Mouse (Mus musculus): ENCODE results near the gene Oser1. TPM values are rescaled to one million over a fixed set of nuclear protein-coding genes. Genes with fewer than 3 reads are reported as not detected.

The Oser1 gene
- polyA plus RNA-seq, 1 experiment = 1.1 TPM

DNA sequence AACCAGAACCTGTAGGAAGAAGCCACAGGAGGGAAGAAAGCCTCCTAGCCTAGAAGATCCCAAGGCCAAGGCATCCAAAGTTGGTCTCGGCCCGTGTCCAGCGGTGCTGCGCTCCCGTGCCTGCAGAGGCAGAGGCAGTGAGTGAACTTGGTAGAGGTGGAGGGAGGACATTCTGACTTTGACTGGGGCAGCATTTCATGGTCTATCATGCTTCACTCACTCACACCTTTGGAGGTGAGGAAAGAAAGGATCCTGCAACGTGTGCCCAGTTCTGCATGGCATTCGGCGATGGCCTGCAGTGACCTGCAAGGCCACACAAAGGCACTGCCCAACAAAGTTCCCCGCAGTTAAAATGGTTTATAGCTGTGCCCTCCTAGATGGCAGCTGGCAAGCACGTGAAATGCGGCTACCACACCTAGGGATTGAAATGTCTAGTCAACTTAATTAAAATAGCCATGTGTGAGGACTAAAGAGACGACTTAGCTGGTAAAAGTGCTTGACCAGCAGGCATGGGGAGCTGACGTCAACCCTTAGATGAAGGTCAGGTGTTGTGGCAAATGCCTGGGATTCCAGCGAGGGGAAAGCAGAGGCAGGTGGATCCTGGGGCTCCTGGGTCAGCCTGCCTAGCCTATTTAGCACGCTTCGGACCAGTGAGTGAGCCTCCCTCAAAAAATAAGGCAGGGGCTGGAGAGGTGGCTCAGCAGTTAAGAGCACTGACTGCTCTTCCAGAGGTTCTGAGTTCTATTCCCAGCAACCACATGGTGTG, 63.5 kb downstream of the Oser1 start:
- H3K9me3 ChIP-seq (ENCODE audit: control insufficient read depth, low read length) = no peaks in the 10 kb centered on the region
- peaks cover 85% of the 10 kb centered on the region for H3K4me1 ChIP-seq (ENCODE audit: control insufficient read depth)
- TF ChIP-seq TAL1 (IDR thresholded peaks at IDR 0.05; ENCODE audit: low read length) (no peak), GATA1 (IDR thresholded peaks at IDR 0.05; ENCODE audit: low read length) (no peak)
- H3K36me3 ChIP-seq (ENCODE audit: control insufficient read depth) = peaks cover 10% of the 10 kb centered on the region
- no peaks in the 10 kb centered on the region for H3K27me3 ChIP-seq (ENCODE audit: control insufficient read depth)
- H3K4me3 ChIP-seq (replicated peaks) = no peak overlapping the region

GRCm38 (mm10) chr2:163359253-163359652, 65.2 kb downstream of the Oser1 start:
- Histone ChIP-seq H3K27me3 (ENCODE audit: control insufficient read depth) (no peaks in the 10 kb centered on the region), H3K9me3 (ENCODE audit: control insufficient read depth, low read length) (no peaks in the 10 kb centered on the region), H3K4me1 (ENCODE audit: control insufficient read depth) (peaks cover 96% of the 10 kb centered on the region), H3K36me3 (ENCODE audit: control insufficient read depth) (peaks cover 10% of the 10 kb centered on the region), H3K4me3 (replicated peaks) (no peak overlapping the region)
- no peak for TF ChIP-seq TAL1 (IDR thresholded peaks at IDR 0.05; ENCODE audit: low read length)
- no peak for TF ChIP-seq GATA1 (IDR thresholded peaks at IDR 0.05; ENCODE audit: low read length)

- H3K36me3 ChIP-seq (ENCODE audit: control insufficient read depth) = peaks cover 10% of the 10 kb centered on the region
- peak overlapping the region; percentile 67 for H3K4me3 ChIP-seq (replicated peaks)
- no peaks in the 10 kb centered on the region for H3K27me3 ChIP-seq (ENCODE audit: control insufficient read depth)
- TF ChIP-seq TAL1 (IDR thresholded peaks at IDR 0.05; ENCODE audit: low read length) (no peak), GATA1 (IDR thresholded peaks at IDR 0.05; ENCODE audit: low read length) (no peak)
- H3K9me3 ChIP-seq (ENCODE audit: control insufficient read depth, low read length) = no peaks in the 10 kb centered on the region
- H3K4me1 ChIP-seq (ENCODE audit: control insufficient read depth) = peaks cover 96% of the 10 kb centered on the region
Observed at GRCm38 (mm10) chr2:163358662-163359061, 65.8 kb downstream of the Oser1 start.

GRCm38 (mm10) chr2:163356113-163356840, 68.2 kb downstream of the Oser1 start:
- Histone ChIP-seq H3K4me1 (ENCODE audit: control insufficient read depth) (peaks cover 84% of the 10 kb centered on the region), H3K4me3 (replicated peaks) (peak overlapping the region; percentile 67), H3K27me3 (ENCODE audit: control insufficient read depth) (no peaks in the 10 kb centered on the region; the same call in 1 of the 2 replicates), H3K36me3 (ENCODE audit: control insufficient read depth) (peaks cover 8% of the 10 kb centered on the region), H3K9me3 (ENCODE audit: control insufficient read depth, low read length) (no peaks in the 10 kb centered on the region)
- TF ChIP-seq GATA1 (IDR thresholded peaks at IDR 0.05; ENCODE audit: low read length) (peak; percentile 65), TAL1 (IDR thresholded peaks at IDR 0.05; ENCODE audit: low read length) (peak; percentile 85)

Other genes starting within 250 kb of the Oser1 start
- 0.02 and 0.03 TPM in 2 replicates for gene Tox2, start 221.6 kb downstream of the Oser1 start, polyA plus RNA-seq (2012)
- not detected in 2 replicates for gene Jph2, start 26.7 kb downstream of the Oser1 start, polyA plus RNA-seq (2012)
- not detected in 2 replicates for gene Gdap1l1, start 13.8 kb upstream of the Oser1 start, polyA plus RNA-seq (2012)
- 0.15 and 0.18 TPM in 2 replicates for gene Fitm2, start 47.9 kb upstream of the Oser1 start, polyA plus RNA-seq (2012)
- not detected in 2 replicates for gene R3hdml, start 67.6 kb upstream of the Oser1 start, polyA plus RNA-seq (2012)
- 0.01 and 0.06 TPM in 2 replicates for gene Hnf4a, start 82.1 kb upstream of the Oser1 start, polyA plus RNA-seq (2012)
- gene Ttpal, start 177.6 kb upstream of the Oser1 start, polyA plus RNA-seq (2012) = 1.2 TPM in 2 replicates
- gene Serinc3, start 220.4 kb upstream of the Oser1 start, polyA plus RNA-seq (2012) = 13.2 and 20.3 TPM in 2 replicates
- gene Pkig, start 233.7 kb upstream of the Oser1 start, polyA plus RNA-seq (2012) = 136 and 157 TPM in 2 replicates